Mouse (Mus musculus) lung, postnatal 0 days (tissue): ENCODE measurements around the gene Zbtb7b.

ENCODE experiments used
- CTCF ChIP-seq: IDR thresholded peaks from 2 replicates; pipeline ENCODE4 v1.5.1; 2016; ENCODE audit warnings: antibody characterized with exemption, mild to moderate bottlenecking
- EP300 ChIP-seq: IDR thresholded peaks from 2 replicates; pipeline ENCODE4 v1.6.1; 2016; ENCODE audit warnings: antibody characterized with exemption, mild to moderate bottlenecking, control low read depth

DNA sequence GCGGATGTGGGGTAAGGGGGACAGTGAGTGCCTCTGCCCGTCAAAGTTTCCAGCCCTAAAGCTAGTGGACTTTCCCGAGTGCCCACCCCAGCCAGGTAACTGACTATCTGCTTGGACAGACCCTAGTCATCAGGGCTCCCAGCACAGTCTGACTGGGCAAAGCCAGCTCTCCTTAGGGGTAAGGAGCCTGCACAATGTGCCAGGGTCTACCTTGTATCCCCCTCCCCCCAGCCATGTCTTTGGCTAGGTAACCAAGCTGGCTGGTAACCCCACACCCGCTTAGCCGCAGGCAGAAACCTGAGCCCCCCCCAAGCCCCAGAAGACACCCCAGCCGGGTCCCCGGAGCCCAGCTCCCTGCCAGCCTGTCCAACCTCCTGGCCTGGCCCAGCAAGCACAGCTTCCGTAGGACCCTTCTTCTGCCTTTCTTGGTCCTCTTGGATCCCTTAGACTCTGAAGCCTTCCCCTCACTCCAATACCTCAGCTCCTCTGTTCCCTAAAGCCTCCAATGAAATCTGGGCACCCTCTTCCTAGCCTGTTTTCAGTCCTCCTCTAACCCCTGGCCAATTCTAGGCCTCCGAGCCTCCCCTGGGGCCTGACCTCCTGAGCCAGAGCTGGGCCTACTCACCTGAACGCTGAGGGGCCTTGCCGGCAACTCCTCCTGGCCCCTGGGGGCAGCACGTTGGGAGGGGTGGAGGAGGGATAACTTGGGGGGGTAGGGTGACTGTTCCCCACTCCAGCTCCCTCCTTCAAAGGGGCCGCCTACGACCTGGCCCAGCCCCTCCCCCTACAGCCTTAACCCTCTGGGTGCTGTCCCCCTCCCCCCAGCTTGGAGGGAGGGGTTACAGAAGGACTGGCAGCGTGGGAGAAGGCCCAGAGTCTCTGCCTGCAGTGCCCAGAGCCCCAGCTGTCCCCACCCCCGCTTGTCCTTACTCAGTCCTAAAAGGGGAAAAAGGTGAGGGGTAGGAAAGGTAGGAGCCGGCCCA is 7.8 kb downstream of the Zbtb7b start:
- no peak for TF ChIP-seq EP300
- TF ChIP-seq CTCF = no peak
